Mouse (Mus musculus): Measurements from ENCODE around the gene Gm11232.

DNA sequence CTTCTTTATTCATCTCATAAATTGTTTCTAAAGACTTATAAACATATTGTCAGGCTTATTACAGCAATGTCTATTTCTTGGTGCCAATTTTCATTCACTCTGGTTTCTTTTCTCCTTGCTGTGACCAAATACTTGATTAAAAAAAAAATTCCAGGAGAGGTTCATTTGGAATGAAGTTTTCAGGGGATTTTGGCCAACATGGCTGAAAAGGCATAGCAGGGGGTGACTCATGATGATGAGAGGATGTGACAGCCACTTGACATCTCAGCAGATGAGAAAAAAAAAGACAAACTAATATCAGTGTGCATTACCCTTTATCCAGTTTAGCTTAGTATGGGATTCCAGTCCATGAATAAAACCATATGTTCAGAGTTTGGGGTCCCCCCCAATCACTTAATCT lies 28.4 kb downstream of the Gm11232 start:
- TF ChIP-seq GATA1 (IDR thresholded peaks at IDR 0.05; ENCODE audit: low read length) (no peak), TAL1 (IDR thresholded peaks at IDR 0.05; ENCODE audit: low read length) (no peak)

Data from erythroblast, embryonic 14.5 days (primary cell).